Mouse (Mus musculus) hindbrain, embryonic 12.5 days (tissue): ENCODE data around the gene Eps15. TPM values are rescaled to one million over a fixed set of nuclear protein-coding genes. Genes with fewer than 3 reads are reported as not detected.

ENCODE experiments used
- ATAC-seq: fragments of 200-750 bp; cut with Nextera tagmentation; 2 replicates; pipeline ENCODE4 v1.8.0; 2017; ENCODE audit warnings: moderate TSS enrichment; ENCODE audit not compliant: low FRiP score
- H3K27ac ChIP-seq: fragments of 300-500 bp; sonication (generic); 2 replicates; pipeline ENCODE4 v1.5.1; 2016; ENCODE audit warnings: mild to moderate bottlenecking
- H3K27me3 ChIP-seq: fragments of 300-500 bp; sonication (generic); 2 replicates; pipeline ENCODE4 v1.6.1; 2016; ENCODE audit warnings: mild to moderate bottlenecking
- H3K36me3 ChIP-seq: fragments of 300-500 bp; sonication (generic); 2 replicates; pipeline ENCODE4 v1.6.1; 2016; ENCODE audit warnings: mild to moderate bottlenecking
- H3K4me1 ChIP-seq: fragments of 300-500 bp; sonication (generic); 2 replicates; pipeline ENCODE4 v1.6.1; 2016
- H3K4me2 ChIP-seq: fragments of 300-500 bp; sonication (generic); replicated peaks from 2 replicates; pipeline ENCODE4 v1.6.1; 2016; ENCODE audit warnings: mild to moderate bottlenecking
- H3K4me3 ChIP-seq: fragments of 300-500 bp; sonication (generic); 2 replicates; pipeline ENCODE4 v1.5.1; 2016; ENCODE audit warnings: mild to moderate bottlenecking
- H3K9ac ChIP-seq: fragments of 300-500 bp; sonication (generic); 2 replicates; pipeline ENCODE4 v1.6.1; 2016; ENCODE audit warnings: mild to moderate bottlenecking, moderate library complexity
- H3K9me3 ChIP-seq: fragments of 300-500 bp; sonication (generic); replicated peaks from 2 replicates; pipeline ENCODE4 v1.6.1; 2016; ENCODE audit warnings: mild to moderate bottlenecking
- WGBS: fragments of 180-500 bp; shearing (Covaris S2); methylation state at CpG from one replicate; pipeline ENCODE4 v1.1.7; 2016; 5-methylcytosine and 5-hydroxymethylcytosine counted together
- polyA plus RNA-seq: library from polyadenylated mRNA; unstranded; fragments of >200 nt; fragmentation: Nextera tagmentation; extraction: Ambion mirVana; gene quantifications from 2 replicates; pipeline ENCODE4 v1.2.1, GENCODE M21; 2016

Eps15 gene
- 69.2 and 81.1 TPM in 2 replicates for polyA plus RNA-seq

DNA sequence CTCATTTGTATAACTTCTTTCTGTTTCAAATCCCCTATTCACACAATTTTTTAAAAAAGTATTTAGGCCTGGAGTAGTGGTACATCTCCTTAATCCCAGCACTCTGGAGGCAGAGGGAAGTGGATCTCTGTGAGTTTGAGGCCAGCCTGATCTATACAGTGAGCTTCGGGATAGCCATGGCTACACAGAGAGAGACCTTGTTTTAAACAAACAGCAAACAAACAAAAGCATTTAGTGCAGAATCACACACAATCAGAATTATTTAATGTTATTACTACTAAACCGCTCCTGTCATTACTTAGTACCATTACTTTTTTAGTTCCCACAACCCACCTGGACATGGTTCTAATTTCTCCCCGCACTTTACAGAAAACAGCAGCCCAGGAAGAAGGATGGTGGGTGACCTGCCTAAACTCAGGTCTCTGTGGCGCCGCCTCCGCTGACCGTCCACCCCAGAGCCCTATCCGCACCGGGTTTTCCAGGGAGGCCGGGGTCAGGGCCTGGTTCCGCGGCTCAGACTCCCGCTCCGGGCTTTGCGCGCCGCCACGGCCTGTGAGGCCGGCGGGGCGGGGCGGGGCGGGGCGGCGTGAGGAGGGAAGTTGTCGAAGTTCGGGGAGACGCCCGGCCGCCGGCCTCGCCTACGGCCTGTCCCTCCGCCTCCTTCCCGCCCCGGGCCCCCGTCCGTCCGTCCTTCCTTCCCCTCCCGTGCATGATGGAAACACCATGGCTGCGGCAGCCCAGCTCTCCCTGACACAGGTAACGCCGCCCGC is at the start of gene Eps15:
Gene Eps15 (plus strand): TSS at position 580 of the 770 bp plus-strand sequence.
- H3K4me3 ChIP-seq = peak within 1 kb of the TSS; percentile 95
- H3K4me2 ChIP-seq = peak within 1 kb of the TSS; percentile 81
- ATAC-seq = peak; percentile 94
- no peaks in the 10 kb centered on the region for H3K9me3 ChIP-seq
- H3K9ac ChIP-seq = peak within 1 kb of the TSS; percentile 82
- H3K4me1 ChIP-seq = peaks cover 9% of the 10 kb centered on the region; the same call in 1 of the 2 replicates
- 4% methylated on average over 37 of the region's 44 CpGs for WGBS
- H3K27ac ChIP-seq = peak within 1 kb of the TSS; percentile 70; the same call in 1 of the 2 replicates
- no peaks in the 10 kb centered on the region for H3K36me3 ChIP-seq
- peaks cover 3% of the 10 kb centered on the region; the same call in 1 of the 2 replicates for H3K27me3 ChIP-seq

DNA sequence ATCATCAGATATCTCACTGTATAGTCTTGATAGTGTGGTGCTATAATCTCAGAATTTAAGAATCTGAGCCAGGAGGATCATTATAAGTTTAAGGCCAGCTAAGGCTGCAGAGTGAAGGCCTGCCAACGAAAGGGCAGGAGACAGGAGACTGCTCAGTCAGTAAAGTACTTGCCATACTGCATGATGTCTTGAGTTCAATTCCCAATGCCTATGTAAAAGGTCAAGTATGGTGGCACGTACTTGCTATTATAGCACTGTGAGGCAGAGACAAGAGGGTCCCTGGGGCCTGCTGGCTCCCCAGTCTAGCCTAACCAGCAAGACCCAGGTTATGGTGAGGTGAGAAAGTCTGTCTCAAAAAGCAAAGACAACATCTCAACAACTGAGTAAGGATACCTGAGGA is 45.9 kb upstream of the Eps15 start, which contains the start of gene Calr4:
Gene Calr4 (plus strand): TSS at position 301 of the 400 bp plus-strand sequence.
- H3K9me3 ChIP-seq = no peaks in the 10 kb centered on the region
- 86% methylated on average over 2 of the region's 2 CpGs for WGBS
- H3K4me1 ChIP-seq = peaks cover 19% of the 10 kb centered on the region
- no peak for ATAC-seq
- H3K9ac ChIP-seq = no peak within 1 kb of the TSS
- H3K4me3 ChIP-seq = no peak within 1 kb of the TSS
- H3K27ac ChIP-seq = 0 out of 2 replicates have a peak within 1 kb of the TSS, but pooled peaks have one; percentile 40
- H3K4me2 ChIP-seq = no peak within 1 kb of the TSS
- no peaks in the 10 kb centered on the region for H3K36me3 ChIP-seq
- no peaks in the 10 kb centered on the region for H3K27me3 ChIP-seq

DNA sequence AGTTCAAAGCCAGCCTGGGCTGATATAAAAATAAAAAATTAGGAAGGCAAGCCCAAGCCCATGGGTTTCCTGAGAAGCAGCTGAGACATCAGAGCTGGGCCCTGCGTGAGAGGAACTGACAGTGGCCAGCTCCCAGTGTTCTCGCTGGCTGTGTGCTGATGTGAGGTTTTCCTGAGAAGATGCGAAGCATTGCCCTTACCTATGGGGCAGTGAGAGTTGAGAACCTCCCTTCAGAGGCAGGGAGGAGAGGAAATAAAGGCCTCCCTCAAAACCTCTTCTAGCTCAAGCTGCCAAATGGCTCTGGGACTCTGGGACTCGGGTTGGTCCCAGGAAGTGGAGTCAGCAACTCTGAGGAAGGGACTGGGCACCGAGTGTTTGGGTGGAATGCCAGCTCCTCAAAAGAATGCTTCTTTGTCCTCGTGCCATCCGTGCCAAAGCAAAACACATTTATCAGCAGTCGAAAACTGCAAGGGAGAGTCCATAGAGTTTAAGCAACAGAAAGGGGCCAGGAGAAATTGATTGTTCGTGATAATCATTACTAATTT is 45.2 kb upstream of the Eps15 start:
- H3K9ac ChIP-seq = no peak overlapping the region
- H3K4me2 ChIP-seq = no peak overlapping the region
- H3K4me3 ChIP-seq = no peak overlapping the region
- 75% methylated on average over 9 of the region's 9 CpGs for WGBS
- ATAC-seq = no peak
- 0 out of 2 replicates have a peak overlapping the region, but pooled peaks have one; percentile 40 for H3K27ac ChIP-seq
- H3K36me3 ChIP-seq = no peaks in the 10 kb centered on the region
- H3K9me3 ChIP-seq = no peaks in the 10 kb centered on the region
- H3K4me1 ChIP-seq = peaks cover 15% of the 10 kb centered on the region
- H3K27me3 ChIP-seq = no peaks in the 10 kb centered on the region

DNA sequence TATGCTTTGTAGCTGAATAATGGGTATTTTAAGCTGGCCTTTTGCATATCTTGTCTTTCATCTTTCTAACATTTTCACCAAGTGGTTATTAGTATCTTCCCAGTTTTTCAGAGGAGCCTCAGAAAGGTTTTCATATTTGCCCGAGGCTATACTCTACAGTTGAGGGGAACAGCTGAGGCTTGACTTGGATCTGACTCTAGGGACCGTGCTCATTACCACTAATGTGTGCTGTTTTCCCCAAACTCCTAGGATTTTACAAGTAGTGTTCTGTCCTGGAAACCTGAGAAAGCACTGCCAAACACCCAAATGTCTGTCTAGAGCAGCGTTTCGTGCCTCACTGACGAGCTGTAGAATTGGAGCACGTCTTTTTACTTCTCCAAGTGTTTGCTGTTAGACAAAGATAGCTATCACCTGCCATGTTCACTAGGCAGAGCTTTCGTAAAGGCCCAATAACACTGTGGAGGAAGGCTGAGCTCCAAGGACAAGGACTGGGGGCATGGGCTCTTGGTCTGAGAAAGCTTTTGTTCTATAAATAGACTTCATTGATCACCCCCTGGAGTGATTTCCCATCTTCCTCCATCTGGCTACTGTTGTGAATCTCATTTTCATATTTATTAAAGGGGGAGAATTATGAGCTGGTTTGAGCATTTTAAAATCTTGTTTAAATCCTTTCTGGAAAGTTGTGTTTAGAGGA is 43.7 kb upstream of the Eps15 start:
- H3K4me3 ChIP-seq = no peak overlapping the region
- no peak for ATAC-seq
- H3K9me3 ChIP-seq = no peaks in the 10 kb centered on the region
- H3K36me3 ChIP-seq = no peaks in the 10 kb centered on the region
- H3K27me3 ChIP-seq = no peaks in the 10 kb centered on the region
- H3K4me2 ChIP-seq = no peak overlapping the region
- H3K9ac ChIP-seq = no peak overlapping the region
- peaks cover 13% of the 10 kb centered on the region for H3K4me1 ChIP-seq
- 69% methylated on average over 7 of the region's 7 CpGs for WGBS
- peak overlapping the region; percentile 68; the same call in 1 of the 2 replicates for H3K27ac ChIP-seq

DNA sequence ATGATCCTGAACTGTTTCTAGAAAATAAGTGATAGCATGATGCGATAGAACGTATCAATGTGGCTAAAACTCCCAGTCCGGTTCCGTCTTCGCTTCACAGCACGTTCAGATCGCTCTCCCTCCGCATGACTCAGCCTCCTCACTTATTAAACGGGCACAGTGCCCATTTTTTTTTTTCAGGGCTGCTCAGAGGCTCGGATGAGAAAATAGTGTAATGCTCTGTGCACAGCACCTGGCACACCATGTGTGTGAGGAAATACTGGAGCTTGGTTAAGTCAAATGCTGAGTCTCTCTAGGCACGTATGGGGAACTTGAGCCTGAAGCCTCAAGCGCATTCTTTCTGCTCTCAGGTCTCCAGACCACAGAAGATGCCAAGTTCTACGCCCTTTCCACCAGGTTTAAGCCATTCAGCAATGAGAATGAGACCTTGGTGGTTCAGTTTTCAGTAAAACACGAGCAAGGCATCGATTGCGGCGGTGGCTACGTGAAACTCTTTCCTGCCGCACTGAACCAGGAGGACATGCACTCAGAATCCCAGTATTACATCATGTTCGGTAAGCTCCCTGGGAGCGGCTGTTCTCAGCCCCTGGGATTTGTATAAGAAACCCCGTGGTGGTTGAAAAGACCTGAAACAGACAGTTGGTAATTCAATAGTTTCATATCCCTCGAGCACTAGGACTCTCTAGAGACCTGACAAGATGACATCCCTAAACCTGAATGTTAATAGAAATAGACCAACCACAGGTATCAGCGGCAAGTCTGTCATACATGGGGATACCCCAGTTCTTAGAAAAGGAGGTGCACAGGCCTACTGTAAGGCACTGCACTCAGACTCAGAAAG is 41.4 kb upstream of the Eps15 start:
- ATAC-seq = no peak
- Histone ChIP-seq H3K4me1 (peaks cover 16% of the 10 kb centered on the region), H3K9me3 (no peaks in the 10 kb centered on the region), H3K27ac (no peak overlapping the region), H3K9ac (no peak overlapping the region), H3K36me3 (no peaks in the 10 kb centered on the region), H3K27me3 (no peaks in the 10 kb centered on the region), H3K4me2 (no peak overlapping the region), H3K4me3 (no peak overlapping the region)
- WGBS = 84% methylated on average over 24 of the region's 24 CpGs

DNA sequence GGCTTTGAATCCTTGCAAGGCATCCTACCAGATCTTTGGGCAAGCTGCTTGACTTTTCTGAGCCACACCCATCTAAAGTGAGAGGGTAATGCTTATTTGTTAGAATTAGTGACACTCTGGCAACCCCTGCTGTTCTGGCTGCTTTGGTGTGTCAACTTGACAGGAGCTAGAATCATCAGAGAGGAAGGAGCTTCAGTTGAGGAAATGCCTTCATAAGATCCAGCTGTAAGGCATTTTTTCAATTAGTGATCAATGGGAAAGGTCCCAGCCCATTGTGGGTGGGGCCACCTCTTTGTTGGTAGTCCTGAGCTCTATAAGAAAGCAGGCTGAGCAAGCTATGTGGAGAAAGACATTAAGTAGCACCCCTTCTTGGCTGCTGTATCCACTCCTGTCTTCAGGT is 38.8 kb upstream of the Eps15 start:
- H3K4me2 ChIP-seq = no peak overlapping the region
- H3K9me3 ChIP-seq = no peaks in the 10 kb centered on the region
- H3K27ac ChIP-seq = no peak overlapping the region
- ATAC-seq = no peak
- peaks cover 15% of the 10 kb centered on the region for H3K4me1 ChIP-seq
- no peak overlapping the region for H3K9ac ChIP-seq
- no peaks in the 10 kb centered on the region for H3K27me3 ChIP-seq
- no peaks in the 10 kb centered on the region for H3K36me3 ChIP-seq
- no peak overlapping the region for H3K4me3 ChIP-seq

DNA sequence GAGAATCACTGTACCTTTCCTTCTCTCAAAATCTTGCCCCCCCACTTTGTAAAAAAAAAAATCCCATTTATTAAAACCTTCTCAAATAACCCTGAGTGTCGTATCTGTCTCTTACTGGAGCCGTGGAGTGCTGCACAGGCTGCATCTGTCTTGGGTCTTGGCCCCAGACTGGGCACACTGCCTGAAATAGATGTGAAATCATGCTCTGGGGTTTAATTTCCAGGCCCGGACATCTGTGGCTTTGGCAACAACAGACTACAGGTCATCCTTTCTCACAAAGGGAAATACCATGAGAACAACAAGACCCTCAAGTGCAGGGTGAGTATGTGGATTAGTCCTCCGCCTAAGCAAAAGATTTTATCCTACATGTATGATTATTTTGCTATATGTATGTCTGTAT is 38.1 kb upstream of the Eps15 start:
- H3K9me3 ChIP-seq = no peaks in the 10 kb centered on the region
- no peak overlapping the region for H3K9ac ChIP-seq
- no peak overlapping the region for H3K27ac ChIP-seq
- 63% methylated on average over 4 of the region's 4 CpGs for WGBS
- peaks cover 8% of the 10 kb centered on the region; the same call in 1 of the 2 replicates for H3K4me1 ChIP-seq
- no peaks in the 10 kb centered on the region for H3K27me3 ChIP-seq
- ATAC-seq = no peak
- no peaks in the 10 kb centered on the region for H3K36me3 ChIP-seq
- no peak overlapping the region for H3K4me3 ChIP-seq
- no peak overlapping the region for H3K4me2 ChIP-seq

DNA sequence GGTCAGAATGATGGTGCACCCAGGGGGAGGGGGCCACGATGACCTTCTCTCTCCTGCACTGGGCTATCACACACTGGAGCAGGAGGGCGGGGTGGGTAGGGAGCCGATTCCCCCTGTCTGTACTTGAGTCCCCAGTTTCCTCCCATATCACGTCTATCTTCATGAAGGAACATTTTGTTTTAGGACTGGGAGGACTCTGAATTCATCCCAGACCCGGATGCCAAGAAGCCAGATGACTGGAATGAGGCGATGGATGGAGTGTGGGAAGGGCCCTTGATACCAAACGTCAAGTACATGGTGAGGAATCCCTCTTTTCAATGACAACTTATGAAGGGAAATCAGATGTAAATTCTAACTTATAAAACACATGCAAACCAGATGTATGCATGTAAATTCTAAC is 35.6 kb upstream of the Eps15 start:
- 0 out of 2 replicates have a peak, but pooled peaks cover 3% of the 10 kb centered on the region for H3K4me1 ChIP-seq
- H3K4me3 ChIP-seq = no peak overlapping the region
- 84% methylated on average over 7 of the region's 7 CpGs for WGBS
- H3K27me3 ChIP-seq = no peaks in the 10 kb centered on the region
- H3K9me3 ChIP-seq = no peaks in the 10 kb centered on the region
- no peak overlapping the region for H3K4me2 ChIP-seq
- no peaks in the 10 kb centered on the region for H3K36me3 ChIP-seq
- H3K9ac ChIP-seq = no peak overlapping the region
- ATAC-seq = no peak
- H3K27ac ChIP-seq = no peak overlapping the region

DNA sequence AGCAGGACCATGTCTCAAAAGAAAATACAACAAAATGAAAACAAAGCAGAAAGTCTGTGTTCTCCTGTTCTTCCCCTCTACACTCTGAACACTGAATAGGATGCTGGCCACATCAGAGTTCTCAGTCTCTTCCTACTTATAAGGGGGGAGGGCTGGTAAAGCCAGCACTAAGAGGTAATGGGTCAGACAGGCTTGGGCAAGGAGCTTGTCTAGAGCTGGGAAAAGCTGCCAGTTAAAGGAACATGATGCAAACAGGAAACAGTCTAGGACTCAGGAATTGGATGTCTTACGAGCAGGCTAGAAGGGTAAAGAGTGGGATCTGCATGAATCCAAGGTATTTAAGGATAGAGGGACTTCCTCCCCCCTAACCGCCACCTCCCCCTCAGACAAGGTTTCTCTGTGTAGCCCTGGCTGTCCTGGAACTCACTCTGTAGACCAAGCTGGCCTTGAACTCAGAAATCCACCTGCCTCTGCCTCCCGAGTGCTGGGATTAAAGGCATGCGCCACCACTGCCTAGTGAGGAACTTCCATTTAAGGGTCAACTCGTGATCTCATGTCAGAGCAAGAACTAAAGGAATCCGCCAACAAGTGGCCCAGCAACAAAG is 35.0 kb upstream of the Eps15 start:
- no peaks in the 10 kb centered on the region for H3K9me3 ChIP-seq
- no peak overlapping the region for H3K9ac ChIP-seq
- 88% methylated on average over 6 of the region's 6 CpGs for WGBS
- ATAC-seq = no peak
- H3K36me3 ChIP-seq = no peaks in the 10 kb centered on the region
- no peak overlapping the region for H3K4me3 ChIP-seq
- H3K27me3 ChIP-seq = no peaks in the 10 kb centered on the region
- H3K27ac ChIP-seq = no peak overlapping the region
- no peak overlapping the region for H3K4me2 ChIP-seq
- H3K4me1 ChIP-seq = 0 out of 2 replicates have a peak, but pooled peaks cover 3% of the 10 kb centered on the region

DNA sequence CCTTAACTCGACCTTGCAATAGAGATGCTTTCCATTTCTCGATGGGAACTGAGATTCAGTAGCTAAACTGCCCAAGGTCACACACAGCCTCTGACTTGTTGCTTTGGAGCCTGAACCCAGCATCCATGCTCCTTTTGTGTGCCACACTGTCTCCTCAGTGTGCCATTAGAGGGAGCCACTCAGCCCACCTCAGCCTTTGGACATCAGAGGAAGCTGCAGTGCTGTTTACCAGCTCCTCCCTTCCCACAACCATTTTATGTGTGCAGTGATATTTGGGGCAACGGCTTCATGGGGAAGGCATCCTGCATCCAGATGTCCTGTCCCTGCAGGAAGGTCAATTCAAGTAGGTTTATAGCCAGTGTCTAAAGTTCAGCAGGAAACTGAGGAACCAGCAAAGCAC is 28.5 kb upstream of the Eps15 start:
- WGBS = 43% methylated on average over 3 of the region's 3 CpGs
- Histone ChIP-seq H3K36me3 (no peaks in the 10 kb centered on the region), H3K27me3 (no peaks in the 10 kb centered on the region), H3K27ac (no peak overlapping the region), H3K4me1 (no peaks in the 10 kb centered on the region), H3K9ac (no peak overlapping the region), H3K4me3 (no peak overlapping the region), H3K4me2 (no peak overlapping the region), H3K9me3 (no peaks in the 10 kb centered on the region)
- ATAC-seq = no peak

DNA sequence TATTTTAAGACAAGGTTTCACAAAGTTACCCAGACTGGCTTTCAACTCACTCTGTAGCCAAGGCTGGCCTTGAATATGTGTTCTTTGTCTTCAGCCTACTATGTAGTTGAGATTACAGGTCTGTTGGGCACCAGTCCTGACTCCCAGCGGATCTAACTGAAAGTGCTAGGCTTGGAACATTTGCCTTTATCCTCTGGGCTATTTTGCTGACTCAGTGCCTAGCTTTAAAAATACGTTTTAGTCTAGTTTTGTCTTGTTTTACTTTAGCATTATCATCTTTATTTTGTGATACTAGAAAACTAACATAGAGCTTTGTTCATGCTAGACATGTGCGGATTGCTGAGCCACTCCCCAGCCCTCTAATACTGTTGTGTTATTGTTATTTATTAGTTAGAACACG is 27.9 kb upstream of the Eps15 start:
- Histone ChIP-seq H3K9me3 (no peaks in the 10 kb centered on the region), H3K9ac (no peak overlapping the region), H3K27me3 (no peaks in the 10 kb centered on the region), H3K27ac (no peak overlapping the region), H3K4me1 (no peaks in the 10 kb centered on the region), H3K4me3 (no peak overlapping the region), H3K36me3 (no peaks in the 10 kb centered on the region), H3K4me2 (no peak overlapping the region)
- WGBS = 81% methylated on average over 4 of the region's 4 CpGs
- no peak for ATAC-seq
